Mouse (Mus musculus): ENCODE results near the gene Mapk9.

Mapk9 gene

GRCm38 (mm10) chr11:49893806-49894205 is 47.3 kb downstream of the Mapk9 start:
- DNase-seq (ENCODE audit: low spot score in 2 of 2): no peak

GRCm38 (mm10) chr11:49895966-49896590 is 49.5 kb downstream of the Mapk9 start:
- DNase-seq (ENCODE audit: low spot score in 2 of 2): no peak

- no peak for DNase-seq (ENCODE audit: low spot score in 2 of 2)
Observed at GRCm38 (mm10) chr11:49900043-49900442, 53.5 kb downstream of the Mapk9 start.

GRCm38 (mm10) chr11:49900962-49901658 is 54.6 kb downstream of the Mapk9 start:
- no peak for DNase-seq (ENCODE audit: low spot score in 2 of 2)

- peak; percentile 37 to 56 for DNase-seq (ENCODE audit: low spot score in 2 of 2)
Observed at GRCm38 (mm10) chr11:49901659-49902458, 55.3 kb downstream of the Mapk9 start, which contains the start of gene Rasgef1c. TSS of gene Rasgef1c (plus strand) at chr11:49901835.

- DNase-seq (ENCODE audit: low spot score in 2 of 2): peak; percentile 37 to 67
Observed at GRCm38 (mm10) chr11:49903333-49903732, 56.8 kb downstream of the Mapk9 start.

- DNase-seq (ENCODE audit: low spot score in 2 of 2): peak in 1 of 2 experiments; percentile 8
Observed at GRCm38 (mm10) chr11:49918521-49919180, 72.1 kb downstream of the Mapk9 start.

GRCm38 (mm10) chr11:49919304-49919703 is 72.8 kb downstream of the Mapk9 start:
- no peak for DNase-seq (ENCODE audit: low spot score in 2 of 2)

- DNase-seq (ENCODE audit: low spot score in 2 of 2): no peak
Observed at GRCm38 (mm10) chr11:49923539-49923938, 77.0 kb downstream of the Mapk9 start.

- no peak for DNase-seq (ENCODE audit: low spot score in 2 of 2)
Observed at GRCm38 (mm10) chr11:49926183-49926582, 79.6 kb downstream of the Mapk9 start.

- no peak for DNase-seq (ENCODE audit: low spot score in 2 of 2)
Observed at GRCm38 (mm10) chr11:49927169-49927568, 80.6 kb downstream of the Mapk9 start.

- DNase-seq (ENCODE audit: low spot score in 2 of 2): no peak
Observed at GRCm38 (mm10) chr11:49927670-49928069, 81.1 kb downstream of the Mapk9 start.

- no peak for DNase-seq (ENCODE audit: low spot score in 2 of 2)
Observed at GRCm38 (mm10) chr11:49931037-49931625, 84.6 kb downstream of the Mapk9 start.

GRCm38 (mm10) chr11:49931853-49932252 is 85.3 kb downstream of the Mapk9 start:
- DNase-seq (ENCODE audit: low spot score in 2 of 2): no peak

- no peak for DNase-seq (ENCODE audit: low spot score in 2 of 2)
Observed at GRCm38 (mm10) chr11:49933811-49934210, 87.3 kb downstream of the Mapk9 start.

- no peak for DNase-seq (ENCODE audit: low spot score in 2 of 2)
Observed at GRCm38 (mm10) chr11:49934322-49934721, 87.8 kb downstream of the Mapk9 start.
